Mouse (Mus musculus): ENCODE results near the gene Usp2. TPM values are rescaled to one million over a fixed set of nuclear protein-coding genes. Genes with fewer than 3 reads are reported as not detected.

The Usp2 gene
- total and polyA plus RNA-seq, 2 experiments from 2014 or later, result 14.2 to 19.6 TPM

DNA sequence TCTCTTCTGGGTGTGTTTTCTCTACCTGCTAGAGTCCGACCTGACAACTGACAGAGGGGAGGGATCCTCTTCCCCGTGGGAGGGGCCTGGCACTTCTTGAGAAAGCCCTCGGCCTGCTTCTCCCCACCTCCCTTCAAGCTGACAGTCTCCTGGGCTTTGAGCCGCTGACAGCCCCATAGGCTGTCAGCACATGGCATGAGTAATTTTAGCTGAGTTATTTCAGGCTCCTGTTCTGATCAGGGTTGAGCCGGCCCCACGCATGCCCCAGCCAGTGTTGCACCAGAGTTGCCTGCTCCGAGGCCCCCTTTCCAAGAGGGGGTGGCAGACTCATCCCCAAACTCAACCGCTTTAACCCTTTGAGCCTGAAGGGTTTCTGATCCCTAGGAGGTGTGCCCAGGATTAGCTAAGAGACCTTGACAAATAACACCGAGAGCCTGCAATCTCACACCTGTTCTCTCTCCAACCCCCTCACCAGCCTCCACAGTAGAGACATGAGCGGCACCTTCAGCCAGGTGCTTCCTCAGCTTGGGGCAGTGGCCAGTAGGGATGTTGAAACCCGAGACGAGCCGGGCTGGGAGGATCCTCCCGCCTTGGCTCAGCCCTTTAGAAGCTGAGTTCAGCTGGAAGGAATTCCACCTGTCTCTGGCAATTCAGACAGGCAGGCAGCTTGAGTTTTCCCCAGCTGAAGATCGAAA, 21.1 kb downstream of the Usp2 start:
- Histone ChIP-seq H3K4me2 (ENCODE audit: low read depth, low read length) (peak overlapping the region; percentile 23; the same call in 1 of the 2 replicates), H3K4me1 (ENCODE audit: insufficient read depth, low read length) (peaks cover 22% of the 10 kb centered on the region), H3K9ac (replicated peaks; ENCODE audit: low read length) (0 out of 2 replicates have a peak overlapping the region, but pooled peaks have one; percentile 30), H3K9me3 (ENCODE audit: low read length) (no peaks in the 10 kb centered on the region), H3K27me3 (ENCODE audit: insufficient read depth, low read length) (0 out of 2 replicates have a peak, but pooled peaks cover 7% of the 10 kb centered on the region), H3K27ac (no peak overlapping the region), H3K36me3 (ENCODE audit: insufficient read depth, low read length) (no peaks in the 10 kb centered on the region; the same call in 1 of the 2 replicates), H3K4me3 (ENCODE audit: low read length) (no peak overlapping the region)
- ATAC-seq (no peak), DNase-seq (ENCODE audit: low spot score) (no peak)
- 25% methylated on average over 15 of the region's 15 CpGs for WGBS
- TF ChIP-seq CTCF (IDR thresholded peaks at IDR 0.05; ENCODE audit: low read depth), result no peak

GRCm38 (mm10) chr9:44088877-44089608, 22.2 kb downstream of the Usp2 start:
- TF ChIP-seq CTCF (IDR thresholded peaks at IDR 0.05; ENCODE audit: low read depth), result no peak
- 0 out of 2 replicates have a peak, but pooled peaks cover 7% of the 10 kb centered on the region for H3K27me3 ChIP-seq (ENCODE audit: insufficient read depth, low read length)
- no peaks in the 10 kb centered on the region; the same call in 1 of the 2 replicates for H3K36me3 ChIP-seq (ENCODE audit: insufficient read depth, low read length)
- DNase-seq (ENCODE audit: low spot score), result no peak
- H3K27ac ChIP-seq, result no peak overlapping the region
- no peak overlapping the region for H3K9ac ChIP-seq (replicated peaks; ENCODE audit: low read length)
- H3K4me1 ChIP-seq (ENCODE audit: insufficient read depth, low read length), result peaks cover 19% of the 10 kb centered on the region
- WGBS, result 71% methylated on average over 12 of the region's 12 CpGs
- no peaks in the 10 kb centered on the region for H3K9me3 ChIP-seq (ENCODE audit: low read length)
- H3K4me3 ChIP-seq (ENCODE audit: low read length), result no peak overlapping the region
- ATAC-seq, result no peak
- no peak overlapping the region for H3K4me2 ChIP-seq (ENCODE audit: low read depth, low read length)

DNA sequence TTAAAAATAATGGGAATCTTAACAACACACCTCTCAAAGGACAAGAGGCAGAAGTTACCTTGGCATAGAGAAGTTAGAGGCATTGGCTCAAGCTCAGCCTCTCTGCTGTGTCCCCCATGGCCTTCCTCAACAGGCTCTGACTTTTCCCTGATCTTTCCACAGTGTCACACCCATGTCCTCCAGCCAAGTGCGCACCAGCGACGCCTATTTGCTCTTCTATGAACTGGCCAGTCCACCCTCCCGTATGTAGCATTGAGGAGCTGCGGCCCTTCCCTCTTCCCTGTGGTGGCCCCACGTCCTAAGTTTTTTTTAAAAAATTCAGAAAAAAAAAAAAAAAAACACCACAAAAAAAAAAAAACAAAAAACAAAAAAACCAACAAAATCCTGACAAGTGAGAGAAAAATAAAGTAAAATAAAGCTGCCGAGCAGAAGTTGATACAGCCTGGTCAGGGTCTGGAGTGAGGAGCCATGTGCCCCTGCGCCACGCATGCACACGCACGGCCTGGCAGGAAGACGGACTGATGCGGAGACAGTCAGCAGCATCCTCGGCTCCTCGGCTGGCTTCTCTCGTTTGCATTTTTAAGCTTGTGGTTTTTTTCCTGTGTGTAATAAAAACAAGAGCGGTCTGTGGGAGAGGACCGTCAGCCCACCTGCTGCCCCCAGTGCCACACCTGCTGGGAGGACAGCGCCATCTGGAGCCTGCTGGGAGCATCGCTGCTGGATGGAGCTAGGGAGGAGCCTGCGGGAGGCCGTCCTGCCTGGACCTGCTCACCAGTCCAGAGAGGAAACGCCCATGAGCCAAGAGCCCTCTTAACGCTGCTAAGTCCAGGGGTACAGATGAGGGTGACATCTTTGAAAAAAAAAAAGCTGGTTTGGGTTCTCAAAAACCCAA, 27.0 kb downstream of the Usp2 start:
- ATAC-seq (peak; percentile 79), DNase-seq (ENCODE audit: low spot score) (peak; percentile 86)
- Histone ChIP-seq H3K9me3 (ENCODE audit: low read length) (no peaks in the 10 kb centered on the region), H3K27ac (no peak overlapping the region), H3K4me2 (ENCODE audit: low read depth, low read length) (peak overlapping the region; percentile 36), H3K9ac (replicated peaks; ENCODE audit: low read length) (no peak overlapping the region), H3K36me3 (ENCODE audit: insufficient read depth, low read length) (no peaks in the 10 kb centered on the region; the same call in 1 of the 2 replicates), H3K4me3 (ENCODE audit: low read length) (peak overlapping the region; percentile 3; the same call in 1 of the 2 replicates), H3K4me1 (ENCODE audit: insufficient read depth, low read length) (no peaks in the 10 kb centered on the region; the same call in 1 of the 2 replicates), H3K27me3 (ENCODE audit: insufficient read depth, low read length) (no peaks in the 10 kb centered on the region)
- 28% methylated on average over 24 of the region's 24 CpGs for WGBS
- TF ChIP-seq CTCF (IDR thresholded peaks at IDR 0.05; ENCODE audit: low read depth), result peak; percentile 90

DNA sequence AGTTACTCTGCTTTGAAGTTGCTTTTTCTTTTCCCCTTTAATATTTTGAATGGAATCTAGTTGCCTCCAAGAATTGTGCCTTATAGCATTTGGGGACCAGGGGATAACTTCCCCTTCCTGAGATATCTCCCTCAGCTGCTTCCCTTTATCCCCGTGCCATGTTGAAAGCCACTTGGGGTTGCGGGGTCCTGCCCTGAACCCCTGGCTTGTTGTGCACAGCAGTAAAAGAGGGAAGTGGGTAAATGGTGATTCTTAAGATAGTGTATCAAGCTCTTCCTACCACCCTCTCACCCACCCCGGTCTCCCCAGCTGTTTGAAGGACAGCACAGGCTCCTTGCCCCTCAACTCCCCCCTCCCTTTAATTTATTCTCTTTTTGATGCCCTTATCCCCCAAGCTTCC, 27.9 kb downstream of the Usp2 start:
- DNase-seq (ENCODE audit: low spot score), result no peak

DNA sequence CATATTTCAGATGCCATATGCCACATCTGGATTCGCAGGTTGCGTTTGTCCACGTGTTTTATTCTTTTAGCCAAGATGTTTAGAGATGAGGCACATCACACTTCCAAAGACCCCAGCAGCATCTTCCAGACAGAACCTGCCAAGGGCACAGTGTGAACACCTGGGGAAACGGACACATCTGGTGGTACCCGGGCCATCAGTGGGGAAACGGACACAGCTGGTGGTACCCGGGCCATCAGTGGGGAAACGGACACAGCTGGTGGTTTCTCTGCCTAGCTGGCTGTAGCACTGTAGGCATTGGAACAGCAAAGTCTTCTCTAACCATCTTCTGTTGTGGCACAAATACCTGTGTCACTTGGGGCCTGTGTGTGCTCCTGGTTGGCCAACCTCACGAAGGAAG, 29.0 kb downstream of the Usp2 start:
- ATAC-seq (no peak), DNase-seq (ENCODE audit: low spot score) (no peak)
- Histone ChIP-seq H3K27me3 (ENCODE audit: insufficient read depth, low read length) (no peaks in the 10 kb centered on the region), H3K9ac (replicated peaks; ENCODE audit: low read length) (no peak overlapping the region), H3K4me3 (ENCODE audit: low read length) (no peak overlapping the region), H3K4me2 (ENCODE audit: low read depth, low read length) (no peak overlapping the region), H3K4me1 (ENCODE audit: insufficient read depth, low read length) (no peaks in the 10 kb centered on the region; the same call in 1 of the 2 replicates), H3K36me3 (ENCODE audit: insufficient read depth, low read length) (no peaks in the 10 kb centered on the region; the same call in 1 of the 2 replicates), H3K9me3 (ENCODE audit: low read length) (no peaks in the 10 kb centered on the region), H3K27ac (0 out of 2 replicates have a peak overlapping the region, but pooled peaks have one; percentile 61)
- 87% methylated on average over 9 of the region's 9 CpGs for WGBS
- TF ChIP-seq CTCF (IDR thresholded peaks at IDR 0.05; ENCODE audit: low read depth), result no peak

More for the DNA sequence above, 27.9 kb downstream of the Usp2 start:
- ATAC-seq, result no peak
- Histone ChIP-seq H3K4me2 (ENCODE audit: low read depth, low read length) (no peak overlapping the region), H3K4me1 (ENCODE audit: insufficient read depth, low read length) (no peaks in the 10 kb centered on the region; the same call in 1 of the 2 replicates), H3K36me3 (ENCODE audit: insufficient read depth, low read length) (no peaks in the 10 kb centered on the region; the same call in 1 of the 2 replicates), H3K9ac (replicated peaks; ENCODE audit: low read length) (no peak overlapping the region), H3K9me3 (ENCODE audit: low read length) (no peaks in the 10 kb centered on the region), H3K27ac (no peak overlapping the region), H3K27me3 (ENCODE audit: insufficient read depth, low read length) (no peaks in the 10 kb centered on the region), H3K4me3 (ENCODE audit: low read length) (no peak overlapping the region)
- no peak for TF ChIP-seq CTCF (IDR thresholded peaks at IDR 0.05; ENCODE audit: low read depth)
- WGBS, result 93% methylated on average over 3 of the region's 3 CpGs

GRCm38 (mm10) chr9:44096536-44096935, 29.7 kb downstream of the Usp2 start:
- H3K4me1 ChIP-seq (ENCODE audit: insufficient read depth, low read length), result no peaks in the 10 kb centered on the region; the same call in 1 of the 2 replicates
- WGBS, result 13% methylated on average over 9 of the region's 9 CpGs
- H3K27me3 ChIP-seq (ENCODE audit: insufficient read depth, low read length), result no peaks in the 10 kb centered on the region
- no peak overlapping the region for H3K4me3 ChIP-seq (ENCODE audit: low read length)
- peak; percentile 70 for DNase-seq (ENCODE audit: low spot score)
- peak overlapping the region; percentile 61 for H3K27ac ChIP-seq
- peak; percentile 71 for ATAC-seq
- H3K9ac ChIP-seq (replicated peaks; ENCODE audit: low read length), result no peak overlapping the region
- no peaks in the 10 kb centered on the region; the same call in 1 of the 2 replicates for H3K36me3 ChIP-seq (ENCODE audit: insufficient read depth, low read length)
- H3K9me3 ChIP-seq (ENCODE audit: low read length), result no peaks in the 10 kb centered on the region
- 0 out of 2 replicates have a peak, but pooled peaks have one; percentile 9 for TF ChIP-seq CTCF (IDR thresholded peaks at IDR 0.05; ENCODE audit: low read depth)
- no peak overlapping the region for H3K4me2 ChIP-seq (ENCODE audit: low read depth, low read length)
